9 mouse cellular contexts compared by ENCODE assay signal in genomic region chr2:93285842-93286241, GRCm38 (mm10). TPM values are rescaled to one million over a fixed set of nuclear protein-coding genes. Genes with fewer than 3 reads are reported as not detected.
DNase-seq lines count a peak whose midpoint lies in the region; ATAC-seq and TF ChIP-seq lines count a peak whose summit lies in the region.
"Had no signal": no experiment of that assay in that cellular context is flagged by ENCODE, and none has a peak within 500 bp of the region (broad histone marks: within the 10 kb centered on the region; RNA-seq: fewer than 3 reads in every experiment).

No protein-coding gene starts in this region.

- peak overlapping the region; percentile 79 for H3K27ac ChIP-seq in neural tube, embryonic 11.5 days (ENCODE audit: low read depth, low read length)
- H3K27ac ChIP-seq in forebrain, postnatal 0 days (ENCODE audit: low read depth, low read length), result peak overlapping the region; percentile 10; the same call in 1 of the 2 replicates
- H3K27ac ChIP-seq in midbrain, embryonic 11.5 days (ENCODE audit: low read depth, low read length), result peak overlapping the region; percentile 17; the same call in 1 of the 2 replicates
- H3K27ac ChIP-seq: gastrocnemius, adult 2 months had no signal

- H3K9me3 ChIP-seq in neural tube, embryonic 11.5 days (ENCODE audit: control insufficient read depth, low read length), result no peaks in the 10 kb centered on the region
- no peaks in the 10 kb centered on the region for H3K9me3 ChIP-seq in forebrain, postnatal 0 days (ENCODE audit: low read length)
- no peaks in the 10 kb centered on the region for H3K9me3 ChIP-seq in midbrain, embryonic 11.5 days (ENCODE audit: control insufficient read depth, low read length)

- H3K27me3 ChIP-seq in neural tube, embryonic 11.5 days (ENCODE audit: control insufficient read depth, insufficient read depth, low read length), result no peaks in the 10 kb centered on the region
- no peaks in the 10 kb centered on the region for H3K27me3 ChIP-seq in forebrain, postnatal 0 days (ENCODE audit: insufficient read depth, low read length)
- no peaks in the 10 kb centered on the region for H3K27me3 ChIP-seq in midbrain, embryonic 11.5 days (ENCODE audit: control insufficient read depth, insufficient read depth, low read length)

- H3K4me1 ChIP-seq in neural tube, embryonic 11.5 days (ENCODE audit: control insufficient read depth, insufficient read depth, low read length), result peaks cover 81% of the 10 kb centered on the region
- peaks cover 21% of the 10 kb centered on the region for H3K4me1 ChIP-seq in forebrain, postnatal 0 days (ENCODE audit: insufficient read depth)
- peaks cover 86% of the 10 kb centered on the region for H3K4me1 ChIP-seq in midbrain, embryonic 11.5 days (ENCODE audit: control insufficient read depth, insufficient read depth, low read length)

- no peak overlapping the region for H3K4me3 ChIP-seq in neural tube, embryonic 11.5 days (ENCODE audit: low read depth, low read length)
- no peak overlapping the region for H3K4me3 ChIP-seq in forebrain, postnatal 0 days (ENCODE audit: low read depth, low read length)
- H3K4me3 ChIP-seq in midbrain, embryonic 11.5 days (ENCODE audit: low read depth, low read length), result no peak overlapping the region
- H3K4me3 ChIP-seq: gastrocnemius, adult 2 months had no signal

- DNase-seq in neural tube, embryonic 11.5 days (ENCODE audit: low spot score), result no peak
- DNase-seq in neural tube, embryonic 10.5 days (ENCODE audit: extremely low spot score, low spot score), result no peak
- no peak for DNase-seq in forebrain, postnatal 0 days
- DNase-seq in midbrain, embryonic 11.5 days (ENCODE audit: low spot score, missing footprints), result peak; percentile 89
- no peak for DNase-seq in left cerebral cortex, adult 11 months (ENCODE audit: low spot score)
- no peak for DNase-seq in kidney, postnatal 36 days
- no peak for DNase-seq in adrenal gland, postnatal 14 days
- DNase-seq: gastrocnemius, adult 2 months; lung, postnatal 10 days had no signal

- WGBS in neural tube, embryonic 11.5 days, result 38% methylated on average over 8 of the region's 8 CpGs
- WGBS in forebrain, postnatal 0 days, result 46% methylated on average over 8 of the region's 8 CpGs
- WGBS in midbrain, embryonic 11.5 days, result 54% methylated on average over 8 of the region's 8 CpGs

- peak overlapping the region; percentile 22; the same call in 1 of the 2 replicates for H3K9ac ChIP-seq in neural tube, embryonic 11.5 days (ENCODE audit: low read length)
- no peak overlapping the region for H3K9ac ChIP-seq in forebrain, postnatal 0 days
- H3K9ac ChIP-seq in midbrain, embryonic 11.5 days (ENCODE audit: low read length), result no peak overlapping the region; the same call in 1 of the 2 replicates

- H3K36me3 ChIP-seq in neural tube, embryonic 11.5 days (ENCODE audit: control insufficient read depth, insufficient read depth, low read length), result no peaks in the 10 kb centered on the region
- H3K36me3 ChIP-seq in forebrain, postnatal 0 days (ENCODE audit: insufficient read depth), result no peaks in the 10 kb centered on the region
- H3K36me3 ChIP-seq in midbrain, embryonic 11.5 days (ENCODE audit: control insufficient read depth, insufficient read depth, low read length), result no peaks in the 10 kb centered on the region

- H3K4me2 ChIP-seq in neural tube, embryonic 11.5 days (ENCODE audit: low read depth), result no peak overlapping the region
- H3K4me2 ChIP-seq in forebrain, postnatal 0 days (ENCODE audit: low read depth), result no peak overlapping the region
- no peak overlapping the region for H3K4me2 ChIP-seq in midbrain, embryonic 11.5 days

- no peak for TF ChIP-seq CTCF in forebrain, postnatal 0 days (IDR thresholded peaks at IDR 0.05; ENCODE audit: low read depth)

- peak; percentile 12; the same call in 1 of the 2 replicates for ATAC-seq in neural tube, embryonic 11.5 days (ENCODE audit: insufficient read depth, low FRiP score, low TSS enrichment)
- no peak for ATAC-seq in forebrain, postnatal 0 days
- ATAC-seq in midbrain, embryonic 11.5 days (ENCODE audit: low FRiP score), result no peak

RNA-seq across cellular contexts. Expression of gene Tspan18, which starts 48.5 kb away (rescaled TPM):
- polyA plus RNA-seq in neural tube, embryonic 11.5 days (2014; fragmentation: Nextera tagmentation; extraction: Ambion mirVana), result 71.9 and 72.3 TPM in 2 replicates
- 14.8 and 23.1 TPM in 2 replicates for total RNA-seq in forebrain, postnatal 0 days (2014; rRNA removed)
- 14.4 and 18.1 TPM in 2 replicates for polyA plus RNA-seq in forebrain, postnatal 0 days (2015; fragmentation: Nextera tagmentation; extraction: Ambion mirVana)
- polyA plus RNA-seq in midbrain, embryonic 11.5 days (2014; fragmentation: Nextera tagmentation; extraction: Ambion mirVana), result 47.9 and 48.7 TPM in 2 replicates
- total RNA-seq in adrenal gland, postnatal 14 days (2021), result 72.2 and 76.9 TPM in 2 replicates

Comparison
In these comparisons a context has a peak if more than half of its experiments do, and no peak if none do; other contexts are left out.
1. H3K27ac ChIP-seq: peak in every context shown above with its lines; median percentile 79 in neural tube, embryonic 11.5 days; 17 in midbrain, embryonic 11.5 days; 10 in forebrain, postnatal 0 days.